Mouse (Mus musculus) MEL (cell line): Measurements from ENCODE around the gene Plekha3. TPM values are rescaled to one million over a fixed set of nuclear protein-coding genes. Genes with fewer than 3 reads are reported as not detected.

ENCODE experiments used
- DNase-seq: peaks from one replicate; pipeline ENCODE4 v3.0.0; 2011; ENCODE audit warnings: low read depth, low spot score
- H3K27ac ChIP-seq: 2 replicates; pipeline ENCODE4 v1.5.1; 2012; ENCODE audit warnings: low read depth, mild to moderate bottlenecking, control low read depth, low read length, moderate library complexity; ENCODE audit not compliant: control insufficient read depth
- H3K27me3 ChIP-seq, 2 experiments: fragments of 150-350 bp in 1 of 2; sonication (generic) in 1 of 2; 2 replicates each; pipeline ENCODE4 v1.6.1; 2012; ENCODE audit warnings: low read length in 2 of 2, mild to moderate bottlenecking in 2 of 2, improper control_type of control experiment in 1 of 2, moderate library complexity in 1 of 2; ENCODE audit not compliant: insufficient read depth in 2 of 2, control insufficient read depth in 1 of 2
- H3K36me3 ChIP-seq, 2 experiments: 2 replicates each; pipeline ENCODE4 v1.6.1; 2012 to 2014; ENCODE audit warnings: low read length in 2 of 2, improper control_type of control experiment in 1 of 2, inconsistent platforms in 1 of 2, mild to moderate bottlenecking in 1 of 2; ENCODE audit not compliant: insufficient read depth in 2 of 2, control insufficient read depth in 1 of 2
- H3K4me1 ChIP-seq, 2 experiments: fragments of 150-350 bp in 1 of 2; sonication (generic) in 1 of 2; 2 replicates each; pipeline ENCODE4 v1.6.1; 2012; ENCODE audit warnings: low read length in 2 of 2, improper control_type of control experiment in 1 of 2, mild to moderate bottlenecking in 1 of 2; ENCODE audit not compliant: insufficient read depth in 2 of 2, control insufficient read depth in 1 of 2
- H3K4me3 ChIP-seq, 2 experiments: fragments of 150-350 bp in 1 of 2; sonication (generic) in 1 of 2; 2 replicates each; pipeline ENCODE4 v1.5.1; 2012; ENCODE audit warnings: low read depth in 2 of 2, low read length in 2 of 2, mild to moderate bottlenecking in 2 of 2, moderate library complexity in 2 of 2, control low read depth in 1 of 2, improper control_type of control experiment in 1 of 2; ENCODE audit not compliant: control insufficient read depth in 1 of 2, insufficient read depth in 1 of 2
- H3K79me2 ChIP-seq: 2 replicates; pipeline ENCODE4 v1.6.1; 2012; ENCODE audit warnings: mild to moderate bottlenecking, low read length, moderate library complexity; ENCODE audit not compliant: control insufficient read depth, poor library complexity, insufficient read depth
- H3K9ac ChIP-seq: 2 replicates; pipeline ENCODE4 v1.6.1; 2012; ENCODE audit warnings: low read depth, mild to moderate bottlenecking, control low read depth, low read length, moderate library complexity; ENCODE audit not compliant: control insufficient read depth, poor library complexity, severe bottlenecking
- H3K9me3 ChIP-seq: fragments of 150-350 bp; sonication (generic); replicated peaks from 2 replicates; pipeline ENCODE4 v1.6.1; 2012; ENCODE audit warnings: mild to moderate bottlenecking, low read length, improper control_type of control experiment, moderate library complexity; ENCODE audit not compliant: insufficient read depth
- BHLHE40 ChIP-seq: IDR thresholded peaks from 2 replicates; pipeline ENCODE4 v1.6.1; 2012; ENCODE audit warnings: low read depth, mild to moderate bottlenecking, inconsistent platforms, low read length, improper control_type of control experiment, borderline replicate concordance
- CHD1 ChIP-seq: IDR thresholded peaks from 2 replicates; pipeline ENCODE4 v1.6.1; 2012; ENCODE audit warnings: low read depth, mild to moderate bottlenecking, inconsistent platforms, low read length, improper control_type of control experiment
- CHD2 ChIP-seq: IDR thresholded peaks from 2 replicates; pipeline ENCODE4 v1.6.1; 2011; ENCODE audit warnings: low read length, improper control_type of control experiment
- CTCF ChIP-seq, 3 experiments: IDR thresholded peaks in 2 of 3; conservative IDR thresholded peaks in 1 of 3; 2 replicates each; pipeline ENCODE4 v1.5.1; 2011 to 2012; ENCODE audit warnings: low read length in 3 of 3, low read depth in 2 of 3, mild to moderate bottlenecking in 2 of 3, improper control_type of control experiment in 1 of 3, inconsistent platforms in 1 of 3, mixed read lengths in 1 of 3, moderate library complexity in 1 of 3; ENCODE audit not compliant: control insufficient read depth in 1 of 3, insufficient read depth in 1 of 3, poor library complexity in 1 of 3, severe bottlenecking in 1 of 3
- E2F4 ChIP-seq: IDR thresholded peaks from 2 replicates; pipeline ENCODE4 v1.6.1; 2011; ENCODE audit warnings: low read depth, low read length, improper control_type of control experiment, borderline replicate concordance
- ELF1 ChIP-seq: IDR thresholded peaks from 2 replicates; pipeline ENCODE4 v1.6.1; 2014; ENCODE audit warnings: low read depth, mild to moderate bottlenecking, inconsistent platforms, low read length, improper control_type of control experiment, moderate library complexity
- GABPA ChIP-seq: IDR thresholded peaks from 2 replicates; pipeline ENCODE4 v1.6.1; 2012; ENCODE audit warnings: low read depth, mild to moderate bottlenecking, inconsistent platforms, low read length, improper control_type of control experiment, moderate library complexity
- MAFK ChIP-seq: IDR thresholded peaks from 2 replicates; pipeline ENCODE4 v1.6.1; 2011; ENCODE audit warnings: low read depth, mild to moderate bottlenecking, low read length, improper control_type of control experiment, borderline replicate concordance
- MAX ChIP-seq: IDR thresholded peaks from 2 replicates; pipeline ENCODE4 v1.6.1; 2011; ENCODE audit warnings: low read length, improper control_type of control experiment
- MYC ChIP-seq: IDR thresholded peaks from 2 replicates; pipeline ENCODE4 v1.6.1; 2011; ENCODE audit warnings: low read depth, mild to moderate bottlenecking, low read length, improper control_type of control experiment, moderate library complexity
- NELFE ChIP-seq: IDR thresholded peaks from 2 replicates; pipeline ENCODE4 v1.6.1; 2011; ENCODE audit warnings: low read depth, low read length, improper control_type of control experiment
- POLR2AphosphoS5 ChIP-seq: IDR thresholded peaks from 2 replicates; pipeline ENCODE4 v1.6.1; 2012; ENCODE audit warnings: low read depth, borderline replicate concordance, mild to moderate bottlenecking, inconsistent platforms, low read length, moderate library complexity, mixed read lengths
- RCOR1 ChIP-seq: IDR thresholded peaks from 2 replicates; pipeline ENCODE4 v1.6.1; 2012; ENCODE audit warnings: low read depth, mild to moderate bottlenecking, inconsistent platforms, low read length, improper control_type of control experiment
- SIN3A ChIP-seq: IDR thresholded peaks from 2 replicates; pipeline ENCODE4 v1.6.1; 2012; ENCODE audit warnings: low read length, improper control_type of control experiment, inconsistent platforms
- TAL1 ChIP-seq: IDR thresholded peaks from 2 replicates; pipeline ENCODE4 v1.6.1; 2012; ENCODE audit warnings: mild to moderate bottlenecking, inconsistent platforms, low read length, moderate library complexity, mixed read lengths
- TCF12 ChIP-seq: IDR thresholded peaks from 2 replicates; pipeline ENCODE4 v1.6.1; 2014; ENCODE audit warnings: low read depth, mild to moderate bottlenecking, inconsistent platforms, low read length, improper control_type of control experiment, moderate library complexity
- UBTF ChIP-seq: IDR thresholded peaks from 2 replicates; pipeline ENCODE4 v1.6.1; 2012; ENCODE audit warnings: low read depth, mild to moderate bottlenecking, inconsistent platforms, low read length, improper control_type of control experiment, moderate library complexity, borderline replicate concordance; ENCODE audit not compliant: insufficient read depth
- USF1 ChIP-seq: IDR thresholded peaks from 2 replicates; pipeline ENCODE4 v1.6.1; 2014; ENCODE audit warnings: low read depth, mild to moderate bottlenecking, inconsistent platforms, low read length, improper control_type of control experiment, moderate library complexity
- ZC3H11A ChIP-seq: IDR thresholded peaks from 2 replicates; pipeline ENCODE4 v1.6.1; 2012; ENCODE audit warnings: low read depth, mild to moderate bottlenecking, inconsistent platforms, low read length, improper control_type of control experiment
- ZMIZ1 ChIP-seq: IDR thresholded peaks from 2 replicates; pipeline ENCODE4 v1.6.1; 2012; ENCODE audit warnings: low read depth, mild to moderate bottlenecking, inconsistent platforms, low read length, improper control_type of control experiment, moderate library complexity
- polyA plus RNA-seq, 2 experiments: library from polyadenylated mRNA; stranded (reverse) in 1 of 2; unstranded in 1 of 2; fragments of >175 nt in 1 of 2; fragments of >200 nt in 1 of 2; gene quantifications; 2 replicates each; pipeline versions ENCODE4 v1.2.1 to v1.2.4; 2012; ENCODE audit warnings: low replicate concordance in 2 of 2, low read depth in 1 of 2; ENCODE audit not compliant: insufficient read length in 2 of 2, insufficient read depth in 1 of 2, missing spikeins in 1 of 2
- total RNA-seq: library from RNA; depleted of rRNA; stranded (reverse); fragments of 300-350 nt; gene quantifications from 2 replicates; pipeline ENCODE4 v1.2.3, GENCODE M21; 2012

The Plekha3 gene
- total and polyA plus RNA-seq, 3 experiments, result 20.5 to 23.4 TPM; not detected in 1

DNA sequence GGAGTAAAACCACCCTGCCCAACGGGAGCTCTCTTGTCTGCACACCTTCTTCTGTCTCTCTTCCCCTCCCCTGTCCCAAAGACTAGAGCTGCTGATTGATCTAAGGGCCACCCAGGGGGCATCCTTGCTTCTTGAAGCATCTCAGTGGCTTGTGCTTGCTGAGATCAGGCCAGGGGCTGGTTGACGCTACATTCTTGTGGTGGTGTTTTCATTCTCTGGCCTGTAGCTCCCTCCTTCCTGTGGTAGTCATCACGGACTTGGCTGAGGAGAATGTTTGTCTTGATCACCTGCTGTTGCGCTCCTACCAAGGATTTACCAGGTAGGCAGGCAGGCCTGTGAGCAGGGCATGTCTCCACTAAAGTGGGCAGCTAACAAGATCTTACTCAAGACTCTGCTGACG is 27.7 kb downstream of the Plekha3 start:
- no peaks in the 10 kb centered on the region for H3K4me1 ChIP-seq
- no peaks in the 10 kb centered on the region for H3K79me2 ChIP-seq
- no peaks in the 10 kb centered on the region for H3K9me3 ChIP-seq
- no peak for DNase-seq
- H3K9ac ChIP-seq, result no peak overlapping the region
- no peak overlapping the region for H3K4me3 ChIP-seq
- H3K36me3 ChIP-seq, result peaks cover 0 to 3% of the 10 kb centered on the region in 2 experiments; a peak in 1 of 4 replicates
- H3K27me3 ChIP-seq, result no peaks in the 10 kb centered on the region
- H3K27ac ChIP-seq, result no peak overlapping the region
- TF ChIP-seq NELFE, result no peak
- TF ChIP-seq CHD1, result no peak
- TF ChIP-seq ELF1, result no peak
- no peak for TF ChIP-seq MAX
- TF ChIP-seq RCOR1, result no peak
- TF ChIP-seq ZC3H11A, result no peak
- no peak for TF ChIP-seq MYC
- TF ChIP-seq CHD2, result no peak
- no peak for TF ChIP-seq TCF12
- no peak for TF ChIP-seq BHLHE40
- TF ChIP-seq TAL1, result no peak
- no peak for TF ChIP-seq GABPA
- no peak for TF ChIP-seq UBTF
- TF ChIP-seq ZMIZ1, result no peak
- no peak for TF ChIP-seq POLR2AphosphoS5
- no peak for TF ChIP-seq USF1
- no peak for TF ChIP-seq MAFK
- TF ChIP-seq, all 39 proteins: peak for 0

DNA sequence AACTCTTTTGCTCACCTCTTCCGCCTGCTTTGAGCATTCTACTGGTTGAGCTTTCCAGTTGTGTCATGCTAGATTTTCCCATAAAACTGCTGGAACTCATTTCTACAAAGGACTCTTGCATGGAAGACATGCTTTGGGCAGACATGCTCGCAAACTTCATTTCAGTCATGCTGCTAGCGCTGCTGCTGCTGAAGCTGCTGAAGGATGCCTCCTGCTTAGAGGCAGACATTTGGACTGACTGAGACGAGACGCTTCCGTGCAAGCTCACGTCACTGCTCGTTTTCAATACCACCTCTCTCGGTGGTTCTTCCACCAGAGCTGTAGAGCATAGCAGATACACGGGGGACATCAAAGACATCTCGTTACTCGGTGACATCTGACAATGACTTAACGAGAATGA is 30.6 kb downstream of the Plekha3 start:
- H3K27me3 ChIP-seq, result no peaks in the 10 kb centered on the region
- no peak overlapping the region for H3K27ac ChIP-seq
- no peak for DNase-seq
- H3K79me2 ChIP-seq, result no peaks in the 10 kb centered on the region
- peaks cover 0 to 1% of the 10 kb centered on the region in 2 experiments; a peak in 1 of 4 replicates for H3K36me3 ChIP-seq
- no peak for TF ChIP-seq CTCF (IDR thresholded peaks at IDR 0.05 in 2 of 3, conservative IDR thresholded peaks at IDR 0.05 in 1 of 3; ENCODE audit: control insufficient read depth in 1 of 3, insufficient read depth in 1 of 3, low read depth in 2 of 3, low read length in 3 of 3, poor library complexity in 1 of 3, severe bottlenecking in 1 of 3)
- no peak for TF ChIP-seq SIN3A
- no peak for TF ChIP-seq E2F4
- TF ChIP-seq, all 39 proteins: peak for 0
- no peaks in the 10 kb centered on the region for H3K9me3 ChIP-seq
- no peaks in the 10 kb centered on the region for H3K4me1 ChIP-seq
- no peak overlapping the region for H3K9ac ChIP-seq
- H3K4me3 ChIP-seq, result no peak overlapping the region
